Mouse (Mus musculus) erythroblast, adult 5-6 weeks (primary cell): ENCODE results near the gene Chst11. TPM values are rescaled to one million over a fixed set of nuclear protein-coding genes. Genes with fewer than 3 reads are reported as not detected.
A peak's percentile ranks its signal among the peaks of the same experiment; 100 is the strongest.

Experiments used
- ATAC-seq: replicated peaks from 2 replicates; pipeline ENCODE4 v1.8.0; 2016; ENCODE audit warnings: moderate number of reproducible peaks, mild to moderate bottlenecking, moderate TSS enrichment, inconsistent platforms; ENCODE audit not compliant: poor library complexity, low FRiP score, severe bottlenecking
- total RNA-seq, 2 experiments: library from RNA; stranded (forward) in 1 of 2; stranded (reverse) in 1 of 2; fragments of 150-400 nt in 1 of 2; fragments of 200-764, 138-1000 nt in 1 of 2; gene quantifications; 2 replicates each; pipeline versions ENCODE4 v1.2.3 to v1.2.4; 2015 to 2017; ENCODE audit warnings: low replicate concordance in 2 of 2

Chst11 gene
- total RNA-seq, 2 experiments from 2014 or later = 1.7 to 9.5 TPM

GRCm38 (mm10) chr10:83128435-83128834 lies 143.1 kb downstream of the Chst11 start:
- no peak for ATAC-seq

- ATAC-seq = no peak
Measured at GRCm38 (mm10) chr10:83129624-83130218, 144.4 kb downstream of the Chst11 start.

- no peak for ATAC-seq
Measured at GRCm38 (mm10) chr10:83130611-83131010, 145.3 kb downstream of the Chst11 start.

GRCm38 (mm10) chr10:83131884-83132283 lies 146.6 kb downstream of the Chst11 start:
- 0 out of 2 replicates have a peak, but pooled peaks have one; percentile 43 for ATAC-seq

- ATAC-seq = no peak
Measured at GRCm38 (mm10) chr10:83133866-83134570, 148.7 kb downstream of the Chst11 start.

- no peak for ATAC-seq
Measured at GRCm38 (mm10) chr10:83134896-83135295, 149.6 kb downstream of the Chst11 start.

- ATAC-seq = no peak
Measured at GRCm38 (mm10) chr10:83135963-83136362, 150.7 kb downstream of the Chst11 start.

- ATAC-seq = no peak
Measured at GRCm38 (mm10) chr10:83137103-83137502, 151.8 kb downstream of the Chst11 start.

- no peak for ATAC-seq
Measured at GRCm38 (mm10) chr10:83139276-83139675, 154.0 kb downstream of the Chst11 start.

- no peak for ATAC-seq
Measured at GRCm38 (mm10) chr10:83140258-83140936, 155.1 kb downstream of the Chst11 start.

GRCm38 (mm10) chr10:83141434-83141833 lies 156.1 kb downstream of the Chst11 start:
- ATAC-seq = no peak

- no peak for ATAC-seq
Measured at GRCm38 (mm10) chr10:83143049-83143448, 157.8 kb downstream of the Chst11 start.

GRCm38 (mm10) chr10:83145836-83146235 lies 160.5 kb downstream of the Chst11 start:
- ATAC-seq = no peak

GRCm38 (mm10) chr10:83149342-83150178 lies 164.3 kb downstream of the Chst11 start:
- ATAC-seq = no peak

- no peak for ATAC-seq
Measured at GRCm38 (mm10) chr10:83150587-83150986, 165.3 kb downstream of the Chst11 start.

GRCm38 (mm10) chr10:83151362-83151761 lies 166.1 kb downstream of the Chst11 start:
- no peak for ATAC-seq

GRCm38 (mm10) chr10:83151896-83152685 lies 166.8 kb downstream of the Chst11 start:
- no peak for ATAC-seq

GRCm38 (mm10) chr10:83152723-83153122 lies 167.4 kb downstream of the Chst11 start:
- ATAC-seq = no peak

- ATAC-seq = no peak
Measured at GRCm38 (mm10) chr10:83153374-83153773, 168.1 kb downstream of the Chst11 start.
